Mouse (Mus musculus) heart, embryonic 11.5 days (tissue): ENCODE measurements at regions not wholly inside any gene's neighbourhood (a gene's known extent, or its start where the extent isn't known, plus 50 kb on each side); places are given as distances from the start of the nearest gene placed in this dataset.
A peak's percentile ranks its signal among the peaks of the same experiment; 100 is the strongest.

ENCODE experiments used
- ATAC-seq: fragments of 200-750 bp; cut with Nextera tagmentation; replicated peaks from 2 replicates; pipeline ENCODE4 v1.8.0; 2017; ENCODE audit warnings: moderate library complexity; ENCODE audit not compliant: insufficient number of reproducible peaks, low FRiP score, low TSS enrichment
- H3K27ac ChIP-seq: fragments of 300-500 bp; sonication (generic); 2 replicates; pipeline ENCODE4 v1.5.1; 2014; ENCODE audit warnings: mild to moderate bottlenecking, low read depth, low read length
- H3K27me3 ChIP-seq: fragments of 300-500 bp; sonication (generic); 2 replicates; pipeline ENCODE4 v1.6.1; 2014; ENCODE audit warnings: mild to moderate bottlenecking, low read length, mixed read lengths; ENCODE audit not compliant: control insufficient read depth, insufficient read depth
- H3K36me3 ChIP-seq: fragments of 300-500 bp; sonication (generic); 2 replicates; pipeline ENCODE4 v1.6.1; 2014; ENCODE audit warnings: mild to moderate bottlenecking, low read length, moderate library complexity, mixed read lengths; ENCODE audit not compliant: control insufficient read depth, insufficient read depth
- H3K4me1 ChIP-seq: fragments of 300-500 bp; sonication (generic); 2 replicates; pipeline ENCODE4 v1.6.1; 2014; ENCODE audit warnings: low read length; ENCODE audit not compliant: control insufficient read depth, insufficient read depth
- H3K4me2 ChIP-seq: fragments of 300-500 bp; sonication (generic); 2 replicates; pipeline ENCODE4 v1.6.1; 2014; ENCODE audit warnings: mild to moderate bottlenecking, moderate library complexity
- H3K4me3 ChIP-seq: fragments of 300-500 bp; sonication (generic); 2 replicates; pipeline ENCODE4 v1.5.1; 2014; ENCODE audit warnings: low read depth, low read length
- H3K9ac ChIP-seq: fragments of 300-500 bp; sonication (generic); 2 replicates; pipeline ENCODE4 v1.6.1; 2014; ENCODE audit warnings: mild to moderate bottlenecking, low read depth, low read length, moderate library complexity
- H3K9me3 ChIP-seq: fragments of 300-500 bp; sonication (generic); replicated peaks from 2 replicates; pipeline ENCODE4 v1.6.1; 2016; ENCODE audit warnings: low read length; ENCODE audit not compliant: control insufficient read depth
- WGBS: fragments of 180-500 bp; shearing (Covaris S2); extraction: QIAGEN DNeasy Blood & Tissue Kit; methylation state at CpG from one replicate; pipeline ENCODE4 v1.1.7; 2014; ENCODE audit not compliant: insufficient replicate concordance; 5-methylcytosine and 5-hydroxymethylcytosine counted together

DNA sequence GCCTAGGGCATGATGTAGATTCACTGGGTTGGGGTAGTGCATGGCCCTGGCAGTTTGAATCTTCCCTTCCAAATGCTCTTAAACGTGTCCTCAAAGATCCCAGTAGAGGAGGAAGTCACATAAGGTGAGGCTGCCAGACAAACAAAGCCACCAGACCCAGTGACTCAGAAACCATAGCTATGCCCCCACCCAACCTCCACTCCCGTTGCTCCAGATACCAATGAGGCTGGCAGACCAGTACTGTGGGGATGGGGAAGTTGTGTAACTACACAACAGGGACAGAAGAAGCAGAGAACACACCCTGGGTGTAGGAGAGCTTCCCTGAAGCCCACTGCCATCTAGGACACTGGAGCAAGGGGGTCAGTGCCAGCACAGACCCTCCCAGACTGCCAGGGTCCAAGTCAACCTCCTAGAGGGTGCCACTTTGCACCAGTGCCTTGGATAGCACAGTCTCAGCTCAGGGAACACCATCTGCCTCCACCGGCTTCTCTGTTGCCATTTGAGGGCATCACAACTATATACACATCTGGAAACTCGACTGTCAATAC is 145.2 kb upstream of the Zmiz1 start:
- Histone ChIP-seq H3K9me3 (no peaks in the 10 kb centered on the region), H3K4me3 (no peak overlapping the region), H3K4me2 (no peak overlapping the region), H3K36me3 (no peaks in the 10 kb centered on the region), H3K27ac (no peak overlapping the region), H3K27me3 (peaks cover 7% of the 10 kb centered on the region), H3K4me1 (peaks cover 35% of the 10 kb centered on the region), H3K9ac (no peak overlapping the region)
- 59% methylated on average over 4 of the region's 4 CpGs for WGBS
- ATAC-seq, result no peak

DNA sequence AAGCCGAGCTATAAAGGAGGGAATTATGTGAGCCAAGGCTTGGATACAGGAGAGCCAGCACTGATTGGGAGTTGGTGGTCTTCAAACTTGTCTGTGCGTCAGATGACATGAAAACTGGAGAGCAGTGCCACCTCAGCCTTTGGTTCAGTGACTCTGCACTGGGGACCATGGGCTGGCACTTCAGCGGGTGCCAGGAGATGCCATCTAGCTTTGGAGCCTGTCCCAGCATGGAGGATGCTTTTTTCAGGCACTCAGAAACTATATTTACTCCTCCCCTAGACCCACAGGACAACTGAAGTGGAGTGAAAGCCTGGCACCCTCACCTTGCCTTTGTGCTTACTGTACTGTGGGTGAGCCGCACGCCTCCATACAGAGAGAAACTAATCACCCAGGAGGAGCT is 142.5 kb upstream of the Zmiz1 start:
- H3K4me3 ChIP-seq, result no peak overlapping the region

DNA sequence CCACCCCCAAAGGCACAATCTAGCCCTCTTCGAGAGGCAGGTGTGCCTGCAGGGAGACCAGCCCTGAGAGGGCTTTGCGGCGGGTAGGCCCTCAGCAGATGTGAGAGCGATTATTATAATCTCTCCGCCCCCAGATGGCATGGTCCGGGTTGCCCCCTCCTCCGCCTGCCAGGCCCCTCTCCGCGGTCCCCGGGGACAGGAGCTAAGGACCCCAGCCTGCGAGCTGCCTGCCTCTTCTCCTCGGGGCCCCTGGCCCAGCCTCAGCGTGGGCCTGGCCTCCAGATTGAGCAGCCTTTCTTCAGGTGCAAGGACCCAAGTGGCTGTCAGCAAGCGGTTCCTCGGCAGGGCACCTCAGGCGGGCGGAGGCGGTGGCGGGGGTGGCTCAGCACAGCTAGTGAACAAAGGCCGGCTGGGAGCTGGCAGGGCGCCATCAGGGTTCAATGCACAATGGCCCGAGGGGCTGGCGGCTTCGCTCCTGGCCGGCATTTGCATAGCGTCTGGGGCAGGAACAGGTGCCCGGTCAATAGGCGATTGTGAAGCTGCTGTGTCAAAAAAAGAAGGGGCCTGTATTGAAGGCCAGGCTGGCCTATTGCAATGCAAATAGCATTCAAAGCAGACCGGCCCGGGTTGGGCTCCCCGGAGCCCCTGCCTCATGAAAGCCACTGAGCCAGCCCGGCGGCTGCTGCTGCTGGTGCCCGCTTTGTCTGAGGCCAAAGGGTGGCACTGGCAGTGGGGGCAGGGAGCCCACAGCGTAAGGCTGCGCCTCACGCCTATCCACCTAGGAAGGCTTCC is 141.1 kb upstream of the Zmiz1 start:
- Histone ChIP-seq H3K4me2 (peak overlapping the region; percentile 76), H3K27ac (no peak overlapping the region), H3K9me3 (no peaks in the 10 kb centered on the region), H3K9ac (peak overlapping the region; percentile 79), H3K4me3 (peak overlapping the region; percentile 31), H3K27me3 (peaks cover 8% of the 10 kb centered on the region), H3K36me3 (no peaks in the 10 kb centered on the region), H3K4me1 (peaks cover 16% of the 10 kb centered on the region)
- 7% methylated on average over 37 of the region's 37 CpGs for WGBS
- ATAC-seq, result peak; percentile 32; the same call in 1 of the 2 replicates

More for the DNA sequence above, 142.5 kb upstream of the Zmiz1 start:
- no peak overlapping the region for H3K4me2 ChIP-seq
- H3K27ac ChIP-seq, result no peak overlapping the region
- no peak for ATAC-seq
- H3K27me3 ChIP-seq, result peaks cover 8% of the 10 kb centered on the region
- H3K36me3 ChIP-seq, result no peaks in the 10 kb centered on the region
- WGBS, result 88% methylated on average over 5 of the region's 5 CpGs
- H3K9ac ChIP-seq, result no peak overlapping the region
- H3K4me1 ChIP-seq, result peaks cover 26% of the 10 kb centered on the region
- H3K9me3 ChIP-seq, result no peaks in the 10 kb centered on the region

DNA sequence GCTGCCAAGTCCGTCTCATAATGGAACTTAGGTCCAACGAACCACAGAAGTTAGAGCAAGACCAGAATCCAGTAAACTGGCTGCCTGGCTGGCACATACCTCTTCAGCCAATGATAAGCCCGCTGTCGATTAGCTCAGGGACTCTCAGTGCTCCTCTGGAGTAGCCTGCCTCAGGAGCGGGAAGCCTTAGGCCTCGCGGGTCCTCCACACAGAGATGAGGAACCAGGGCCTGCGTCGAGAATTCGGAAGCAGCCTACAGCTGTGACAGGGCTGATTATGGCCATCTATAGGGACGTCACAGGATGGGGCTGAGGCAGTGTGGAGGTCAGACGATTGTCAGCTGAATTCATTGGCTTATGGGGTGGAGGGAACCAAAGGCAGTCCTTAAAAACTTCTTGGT is 140.1 kb upstream of the Zmiz1 start:
- Histone ChIP-seq H3K9me3 (no peaks in the 10 kb centered on the region), H3K4me1 (peaks cover 19% of the 10 kb centered on the region), H3K27me3 (peaks cover 8% of the 10 kb centered on the region), H3K4me2 (no peak overlapping the region), H3K36me3 (no peaks in the 10 kb centered on the region), H3K27ac (no peak overlapping the region), H3K9ac (no peak overlapping the region), H3K4me3 (no peak overlapping the region)
- ATAC-seq, result no peak
- 54% methylated on average over 12 of the region's 12 CpGs for WGBS

DNA sequence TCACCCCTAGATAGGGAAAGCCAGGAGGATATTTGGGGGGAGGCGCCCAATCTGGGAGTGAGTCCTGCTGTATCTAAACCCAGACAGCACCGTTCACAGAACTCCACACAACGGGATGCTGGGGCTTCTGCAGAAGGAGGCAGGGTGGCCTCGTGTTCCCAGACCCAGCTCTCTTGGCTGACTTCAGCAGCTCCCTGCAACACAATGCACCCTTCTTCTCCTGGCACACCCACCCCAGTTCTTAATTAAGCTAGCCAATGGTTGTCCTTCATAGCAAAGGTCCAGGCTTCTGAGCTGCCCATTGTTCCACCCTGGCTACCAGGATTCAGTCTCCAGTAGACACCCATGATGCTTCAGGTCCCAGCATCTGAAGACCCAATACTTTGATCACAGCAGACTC is 138.8 kb upstream of the Zmiz1 start:
- Histone ChIP-seq H3K9me3 (no peaks in the 10 kb centered on the region), H3K4me2 (no peak overlapping the region), H3K36me3 (no peaks in the 10 kb centered on the region), H3K27ac (no peak overlapping the region), H3K4me1 (peaks cover 19% of the 10 kb centered on the region), H3K4me3 (no peak overlapping the region), H3K27me3 (peaks cover 8% of the 10 kb centered on the region), H3K9ac (no peak overlapping the region)
- 60% methylated on average over 4 of the region's 4 CpGs for WGBS
- ATAC-seq, result no peak

DNA sequence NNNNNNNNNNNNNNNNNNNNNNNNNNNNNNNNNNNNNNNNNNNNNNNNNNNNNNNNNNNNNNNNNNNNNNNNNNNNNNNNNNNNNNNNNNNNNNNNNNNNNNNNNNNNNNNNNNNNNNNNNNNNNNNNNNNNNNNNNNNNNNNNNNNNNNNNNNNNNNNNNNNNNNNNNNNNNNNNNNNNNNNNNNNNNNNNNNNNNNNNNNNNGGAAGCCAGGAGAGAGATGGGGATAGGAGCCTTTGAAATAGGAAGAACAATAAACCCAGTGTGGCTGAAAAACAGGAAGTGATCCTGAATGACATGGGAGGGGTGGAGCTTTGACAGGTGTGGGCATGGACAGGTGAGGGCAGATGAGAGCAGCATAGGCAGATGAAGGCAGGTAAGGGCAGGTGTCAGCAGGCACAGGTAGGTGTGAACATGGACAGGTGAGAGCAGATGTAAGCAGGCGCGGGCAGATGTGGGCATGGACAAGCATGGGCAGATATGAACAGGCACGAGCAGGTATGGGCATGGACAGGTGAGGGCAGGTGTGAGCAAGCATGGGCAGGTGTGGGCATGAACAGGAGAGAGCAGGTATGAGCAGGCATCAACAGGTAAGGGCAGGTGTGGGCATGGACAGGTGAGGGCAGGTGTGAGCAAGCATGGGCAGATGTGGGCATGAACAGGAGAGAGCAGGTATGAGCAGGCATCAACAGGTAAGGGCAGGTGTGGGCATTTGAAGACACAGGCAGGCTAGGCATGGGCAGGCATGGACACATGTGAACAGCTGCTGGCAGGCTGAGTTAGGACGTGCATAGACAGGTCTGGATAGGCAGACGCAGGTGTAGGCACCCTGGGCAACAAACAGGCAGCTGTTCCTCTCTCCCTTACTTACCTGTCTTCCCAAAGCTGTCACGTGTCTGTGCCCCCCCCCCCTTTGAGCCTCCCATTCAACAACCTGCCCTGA is 135.2 kb upstream of the Zmiz1 start:
- no peak overlapping the region for H3K27ac ChIP-seq
- no peak overlapping the region for H3K4me2 ChIP-seq
- H3K36me3 ChIP-seq, result no peaks in the 10 kb centered on the region
- peak; percentile 26; the same call in 1 of the 2 replicates for ATAC-seq
- H3K4me1 ChIP-seq, result peaks cover 8% of the 10 kb centered on the region
- H3K27me3 ChIP-seq, result no peaks in the 10 kb centered on the region; the same call in 1 of the 2 replicates
- no peaks in the 10 kb centered on the region for H3K9me3 ChIP-seq
- WGBS, result 82% methylated on average over 6 of the region's 6 CpGs
- no peak overlapping the region for H3K9ac ChIP-seq
- H3K4me3 ChIP-seq, result no peak overlapping the region

DNA sequence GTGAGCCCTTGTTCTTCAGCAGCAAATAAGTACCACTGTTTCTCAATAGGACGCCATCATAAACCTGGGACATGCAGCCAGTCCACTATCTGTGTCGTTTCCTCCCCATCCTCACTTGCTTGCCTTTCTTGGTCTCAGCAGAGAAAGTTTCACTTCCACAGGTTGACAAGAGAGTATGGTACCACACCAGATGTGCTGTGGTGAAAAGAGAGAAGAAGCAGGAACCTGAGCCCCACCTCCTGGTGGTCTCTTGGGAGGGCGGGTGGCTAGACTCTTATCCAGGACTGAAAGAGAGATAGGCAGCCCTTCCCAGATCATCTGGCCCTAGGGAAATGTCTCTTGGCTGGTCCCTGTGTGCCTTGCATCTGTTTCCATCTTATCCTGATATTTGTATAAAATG is 133.1 kb upstream of the Zmiz1 start:
- 69% methylated on average over 3 of the region's 3 CpGs for WGBS
- Histone ChIP-seq H3K27ac (no peak overlapping the region), H3K4me2 (no peak overlapping the region), H3K9ac (no peak overlapping the region), H3K4me1 (peaks cover 6% of the 10 kb centered on the region; the same call in 1 of the 2 replicates), H3K4me3 (no peak overlapping the region), H3K9me3 (no peaks in the 10 kb centered on the region), H3K36me3 (no peaks in the 10 kb centered on the region), H3K27me3 (no peaks in the 10 kb centered on the region)
- no peak for ATAC-seq

DNA sequence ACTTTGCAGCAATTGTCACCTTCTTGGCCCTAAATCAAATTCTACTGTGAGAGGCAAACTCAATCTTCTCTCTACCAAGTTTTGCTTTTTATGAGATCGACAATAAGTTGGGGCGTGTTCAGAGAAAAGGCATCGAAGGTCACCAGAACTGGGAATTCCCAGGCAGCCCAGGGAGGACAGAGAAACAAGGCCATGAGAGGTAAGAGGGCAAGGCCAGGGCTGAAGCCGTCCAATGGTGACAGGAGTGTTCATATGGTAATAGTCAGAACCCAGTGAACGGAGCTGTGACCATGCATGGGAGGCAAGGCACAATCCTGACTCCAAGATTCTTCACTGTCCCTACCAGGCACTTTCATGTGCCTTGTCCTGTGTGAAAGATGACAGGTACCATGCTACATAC is 130.8 kb upstream of the Zmiz1 start:
- H3K4me3 ChIP-seq, result no peak overlapping the region
- H3K27ac ChIP-seq, result peak overlapping the region; percentile 18; the same call in 1 of the 2 replicates
- ATAC-seq, result no peak
- H3K4me2 ChIP-seq, result no peak overlapping the region
- no peaks in the 10 kb centered on the region for H3K36me3 ChIP-seq
- H3K9ac ChIP-seq, result no peak overlapping the region
- WGBS, result 76% methylated on average over 5 of the region's 5 CpGs
- H3K27me3 ChIP-seq, result no peaks in the 10 kb centered on the region
- peaks cover 6% of the 10 kb centered on the region; the same call in 1 of the 2 replicates for H3K4me1 ChIP-seq
- no peaks in the 10 kb centered on the region for H3K9me3 ChIP-seq
